Comparison of ENCODE assay signal across 24 mouse cellular contexts in genomic region chr10:86293880-86294279, GRCm38 (mm10). TPM values are rescaled to one million over a fixed set of nuclear protein-coding genes. Genes with fewer than 3 reads are reported as not detected.
DNase-seq lines count a peak whose midpoint lies in the region; ATAC-seq and TF ChIP-seq lines count a peak whose summit lies in the region.
"Had no signal": no experiment of that assay in that cellular context is flagged by ENCODE, and none has a peak within 500 bp of the region (broad histone marks: within the 10 kb centered on the region; RNA-seq: fewer than 3 reads in every experiment).

No protein-coding gene starts in this region.

- TF ChIP-seq CTCF in heart, adult 2 months (IDR thresholded peaks at IDR 0.05), result peak; percentile 36
- TF ChIP-seq CTCF in liver, embryonic 14.5 days (IDR thresholded peaks at IDR 0.05; ENCODE audit: low read depth), result 0 out of 2 replicates have a peak, but pooled peaks have one; percentile 20

- no peaks in the 10 kb centered on the region for H3K9me3 ChIP-seq in liver, embryonic 14.5 days (ENCODE audit: control insufficient read depth, low read length)
- no peaks in the 10 kb centered on the region for H3K9me3 ChIP-seq in embryonic facial prominence, embryonic 13.5 days
- H3K9me3 ChIP-seq: hindbrain, embryonic 12.5 days; kidney, embryonic 15.5 days; liver, embryonic 15.5 days; midbrain, embryonic 10.5 days; neural tube, embryonic 12.5 days had no signal

- H3K4me3 ChIP-seq in heart, adult 2 months, result no peak overlapping the region
- H3K4me3 ChIP-seq in liver, embryonic 14.5 days (ENCODE audit: insufficient read depth in 1 of 2, low read depth in 2 of 2, low read length in 2 of 2), result no peak overlapping the region
- no peak overlapping the region for H3K4me3 ChIP-seq in embryonic facial prominence, embryonic 13.5 days
- H3K4me3 ChIP-seq: erythroblast, embryonic 14.5 days; hindbrain, embryonic 12.5 days; kidney, embryonic 15.5 days; liver, embryonic 15.5 days; midbrain, embryonic 10.5 days; neural tube, embryonic 12.5 days had no signal

- DNase-seq in heart, adult 2 months, result no peak
- no peak for DNase-seq in heart, postnatal 14 days
- DNase-seq in liver, embryonic 14.5 days (ENCODE audit: low read depth in 3 of 3, low spot score in 3 of 3), result no peak
- DNase-seq in liver, result no peak
- DNase-seq in ES-CJ7 (ENCODE audit: low read depth, low spot score), result peak; percentile 23
- DNase-seq in retina, postnatal 1 day, result no peak
- no peak for DNase-seq in cerebellum, postnatal 25 days
- DNase-seq: adrenal gland, adult 2 months; B cell, adult 2 months; cerebellum, adult 9-10 months; embryo, embryonic 11 days; gastrocnemius, postnatal 36 days; heart, postnatal 10 days; layer of hippocampus, postnatal 36 days; right cerebral cortex, adult 18-20 months; thymus, postnatal 14 days had no signal

- H3K4me2 ChIP-seq in liver, embryonic 14.5 days (ENCODE audit: low read depth), result no peak overlapping the region
- no peak overlapping the region for H3K4me2 ChIP-seq in embryonic facial prominence, embryonic 13.5 days
- H3K4me2 ChIP-seq: hindbrain, embryonic 12.5 days; kidney, embryonic 15.5 days; liver, embryonic 15.5 days; neural tube, embryonic 12.5 days had no signal

- TF ChIP-seq POLR2A in heart, adult 2 months (IDR thresholded peaks at IDR 0.05; ENCODE audit: insufficient read depth, low read depth, low read length), result no peak

- no peak for TF ChIP-seq EP300 in heart, adult 2 months (IDR thresholded peaks at IDR 0.05; ENCODE audit: insufficient read depth, low read depth, low read length)
- no peak for TF ChIP-seq EP300 in liver, embryonic 14.5 days (IDR thresholded peaks at IDR 0.05; ENCODE audit: low read depth)

- no peaks in the 10 kb centered on the region for H3K27me3 ChIP-seq in heart, adult 2 months (ENCODE audit: control insufficient read depth, insufficient read depth, low read length)
- H3K27me3 ChIP-seq in liver, embryonic 14.5 days (ENCODE audit: control insufficient read depth, insufficient read depth, low read length), result peaks cover 5% of the 10 kb centered on the region; the same call in 1 of the 2 replicates
- no peaks in the 10 kb centered on the region for H3K27me3 ChIP-seq in embryonic facial prominence, embryonic 13.5 days

- intact Hi-C loops in heart, adult 2 months (cut with DNase I), result loop anchor here (2.0 kb wide), 1 partner anchor 15 kb away; no protein-coding TSS in a partner anchor
- intact Hi-C loops in heart, postnatal 14 days (cut with DNase I), result loop anchor here (10.0 kb wide), 1 partner anchor 329 kb away; no protein-coding TSS in a partner anchor

- H3K9ac ChIP-seq in heart, adult 2 months (ENCODE audit: low read depth, low read length), result no peak overlapping the region
- H3K9ac ChIP-seq in liver, embryonic 14.5 days (replicated peaks), result no peak overlapping the region
- H3K9ac ChIP-seq in embryonic facial prominence, embryonic 13.5 days, result no peak overlapping the region
- H3K9ac ChIP-seq: hindbrain, embryonic 12.5 days; kidney, embryonic 15.5 days; liver, embryonic 15.5 days; neural tube, embryonic 12.5 days had no signal

- ATAC-seq in liver, embryonic 14.5 days (ENCODE audit: insufficient read depth), result no peak
- no peak for ATAC-seq in embryonic facial prominence, embryonic 13.5 days (ENCODE audit: insufficient number of reproducible peaks, insufficient read depth, low FRiP score, low TSS enrichment, low read depth)
- ATAC-seq: forebrain, embryonic 14.5 days had no signal

- H3K36me3 ChIP-seq in heart, adult 2 months (ENCODE audit: control insufficient read depth, insufficient read depth, low read length), result no peaks in the 10 kb centered on the region
- H3K36me3 ChIP-seq in liver, embryonic 14.5 days (replicated peaks; ENCODE audit: control insufficient read depth, insufficient read depth, low read depth), result no peaks in the 10 kb centered on the region
- H3K36me3 ChIP-seq in embryonic facial prominence, embryonic 13.5 days, result no peaks in the 10 kb centered on the region
- H3K36me3 ChIP-seq: hindbrain, embryonic 12.5 days; kidney, embryonic 15.5 days; liver, embryonic 15.5 days; midbrain, embryonic 10.5 days; neural tube, embryonic 12.5 days had no signal

- no peaks in the 10 kb centered on the region for H3K79me2 ChIP-seq in heart, adult 2 months (replicated peaks; ENCODE audit: control insufficient read depth, insufficient read depth, low read length)

- peaks cover 7% of the 10 kb centered on the region for H3K4me1 ChIP-seq in heart, adult 2 months (ENCODE audit: control insufficient read depth, insufficient read depth, low read length)
- H3K4me1 ChIP-seq in liver, embryonic 14.5 days (replicated peaks; ENCODE audit: control insufficient read depth in 2 of 2, insufficient read depth in 2 of 2, low read length in 1 of 2), result no peaks in the 10 kb centered on the region; a peak in 1 of 4 replicates
- peaks cover 36% of the 10 kb centered on the region for H3K4me1 ChIP-seq in embryonic facial prominence, embryonic 13.5 days

- WGBS in heart, adult 2 months, result 87% methylated on average over 1 of the region's 1 CpGs
- WGBS in liver, embryonic 14.5 days (ENCODE audit: insufficient replicate concordance), result 65% methylated on average over 1 of the region's 1 CpGs
- 85% methylated on average over 1 of the region's 1 CpGs for WGBS in embryonic facial prominence, embryonic 13.5 days

- H3K27ac ChIP-seq in heart, adult 2 months, result no peak overlapping the region
- no peak overlapping the region for H3K27ac ChIP-seq in liver, embryonic 14.5 days
- H3K27ac ChIP-seq in embryonic facial prominence, embryonic 13.5 days, result peak overlapping the region; percentile 94; the same call in 1 of the 2 replicates
- H3K27ac ChIP-seq: liver, embryonic 15.5 days; midbrain, embryonic 10.5 days; neural tube, embryonic 12.5 days had no signal

RNA-seq across cellular contexts. Expression of gene Timp3, which starts 6.3 kb away (rescaled TPM):
- total RNA-seq in heart, adult 2 months (2021), result 100 to 1,000 TPM; 154 to 174 TPM
- 80.2 and 114 TPM in 2 replicates for polyA plus RNA-seq in heart, adult 2 months (2012; rRNA removed)
- 100 to 1,000 TPM; 163 to 172 TPM for total RNA-seq in heart, postnatal 14 days (2021)
- polyA plus RNA-seq in liver, embryonic 14.5 days (2012; rRNA removed), result 2.7 and 3.2 TPM in 2 replicates
- 3.8 and 4.8 TPM in 2 replicates for polyA plus RNA-seq in liver, embryonic 14.5 days (2014; fragmentation: Nextera tagmentation; extraction: Ambion mirVana)
- 62.7 and 74.0 TPM in 2 replicates for polyA plus RNA-seq in embryonic facial prominence, embryonic 13.5 days (2015; fragmentation: Nextera tagmentation; extraction: Ambion mirVana)

Comparison
In these comparisons a context has a peak if more than half of its experiments do, and no peak if none do; other contexts are left out.
1. RNA of gene Timp3, which starts 6.3 kb away (polyA plus RNA-seq): 80.2 to 114 TPM in heart, adult 2 months and 62.7 to 74.0 TPM in embryonic facial prominence, embryonic 13.5 days; 2.7 to 4.8 TPM in liver, embryonic 14.5 days; every median in the first group is over 10 times any median in the second.